Mouse (Mus musculus): ENCODE measurements at regions not wholly inside any gene's neighbourhood (a gene's known extent, or its start where the extent isn't known, plus 50 kb on each side); places are given as distances from the start of the nearest gene placed in this dataset.

GRCm38 (mm10) chr12:74516527-74516926, 200.3 kb upstream of the Gm11042 start:
- DNase-seq (ENCODE audit: low spot score) (no peak), ATAC-seq (replicated peaks; ENCODE audit: insufficient number of reproducible peaks, low FRiP score, low TSS enrichment, low read depth) (no peak)
- Histone ChIP-seq H3K4me2 (ENCODE audit: low read depth, low read length) (no peak overlapping the region), H3K9me3 (replicated peaks; ENCODE audit: control insufficient read depth, low read length) (no peaks in the 10 kb centered on the region), H3K36me3 (replicated peaks; ENCODE audit: control insufficient read depth, insufficient read depth, low read depth, low read length) (no peaks in the 10 kb centered on the region), H3K27ac (replicated peaks; ENCODE audit: low read depth, low read length) (no peak overlapping the region), H3K9ac (replicated peaks; ENCODE audit: low read length) (no peak overlapping the region), H3K4me1 (ENCODE audit: control insufficient read depth, insufficient read depth, low read length) (no peaks in the 10 kb centered on the region), H3K4me3 (ENCODE audit: low read depth, low read length) (no peak overlapping the region), H3K27me3 (ENCODE audit: control insufficient read depth, insufficient read depth, low read length) (no peaks in the 10 kb centered on the region)
- 50% methylated on average over 3 of the region's 3 CpGs for WGBS

- WGBS: 75% methylated on average over 2 of the region's 2 CpGs
- Histone ChIP-seq H3K9ac (replicated peaks; ENCODE audit: low read length) (no peak overlapping the region), H3K27ac (replicated peaks; ENCODE audit: low read depth, low read length) (no peak overlapping the region), H3K4me1 (ENCODE audit: control insufficient read depth, insufficient read depth, low read length) (no peaks in the 10 kb centered on the region), H3K4me2 (ENCODE audit: low read depth, low read length) (no peak overlapping the region), H3K4me3 (ENCODE audit: low read depth, low read length) (no peak overlapping the region), H3K9me3 (replicated peaks; ENCODE audit: control insufficient read depth, low read length) (no peaks in the 10 kb centered on the region), H3K36me3 (replicated peaks; ENCODE audit: control insufficient read depth, insufficient read depth, low read depth, low read length) (no peaks in the 10 kb centered on the region), H3K27me3 (ENCODE audit: control insufficient read depth, insufficient read depth, low read length) (no peaks in the 10 kb centered on the region)
- DNase-seq (ENCODE audit: low spot score) (no peak), ATAC-seq (replicated peaks; ENCODE audit: insufficient number of reproducible peaks, low FRiP score, low TSS enrichment, low read depth) (no peak)
Measured at GRCm38 (mm10) chr12:74502791-74503190, 186.6 kb upstream of the Gm11042 start.

GRCm38 (mm10) chr12:74477619-74478018, 161.4 kb upstream of the Gm11042 start:
- Histone ChIP-seq H3K27ac (replicated peaks; ENCODE audit: low read depth, low read length) (no peak overlapping the region), H3K9me3 (replicated peaks; ENCODE audit: control insufficient read depth, low read length) (no peaks in the 10 kb centered on the region), H3K9ac (replicated peaks; ENCODE audit: low read length) (no peak overlapping the region), H3K36me3 (replicated peaks; ENCODE audit: control insufficient read depth, insufficient read depth, low read depth, low read length) (no peaks in the 10 kb centered on the region), H3K27me3 (ENCODE audit: control insufficient read depth, insufficient read depth, low read length) (no peaks in the 10 kb centered on the region), H3K4me3 (ENCODE audit: low read depth, low read length) (no peak overlapping the region), H3K4me2 (ENCODE audit: low read depth, low read length) (no peak overlapping the region), H3K4me1 (ENCODE audit: control insufficient read depth, insufficient read depth, low read length) (no peaks in the 10 kb centered on the region)
- ATAC-seq (replicated peaks; ENCODE audit: insufficient number of reproducible peaks, low FRiP score, low TSS enrichment, low read depth) (no peak), DNase-seq (ENCODE audit: low spot score) (no peak)
- WGBS: 80% methylated on average over 2 of the region's 2 CpGs

GRCm38 (mm10) chr12:74474741-74475140, 158.5 kb upstream of the Gm11042 start:
- Histone ChIP-seq H3K27me3 (ENCODE audit: control insufficient read depth, insufficient read depth, low read length) (no peaks in the 10 kb centered on the region), H3K4me2 (ENCODE audit: low read depth, low read length) (no peak overlapping the region), H3K36me3 (replicated peaks; ENCODE audit: control insufficient read depth, insufficient read depth, low read depth, low read length) (no peaks in the 10 kb centered on the region), H3K9ac (replicated peaks; ENCODE audit: low read length) (no peak overlapping the region), H3K9me3 (replicated peaks; ENCODE audit: control insufficient read depth, low read length) (no peaks in the 10 kb centered on the region), H3K4me3 (ENCODE audit: low read depth, low read length) (no peak overlapping the region), H3K27ac (replicated peaks; ENCODE audit: low read depth, low read length) (no peak overlapping the region), H3K4me1 (ENCODE audit: control insufficient read depth, insufficient read depth, low read length) (no peaks in the 10 kb centered on the region)
- 87% methylated on average over 1 of the region's 1 CpGs for WGBS
- ATAC-seq (replicated peaks; ENCODE audit: insufficient number of reproducible peaks, low FRiP score, low TSS enrichment, low read depth) (no peak), DNase-seq (ENCODE audit: low spot score) (no peak)

- Histone ChIP-seq H3K4me2 (ENCODE audit: low read depth, low read length) (no peak overlapping the region), H3K9me3 (replicated peaks; ENCODE audit: control insufficient read depth, low read length) (no peaks in the 10 kb centered on the region), H3K4me1 (ENCODE audit: control insufficient read depth, insufficient read depth, low read length) (no peaks in the 10 kb centered on the region), H3K36me3 (replicated peaks; ENCODE audit: control insufficient read depth, insufficient read depth, low read depth, low read length) (no peaks in the 10 kb centered on the region), H3K4me3 (ENCODE audit: low read depth, low read length) (no peak overlapping the region), H3K27me3 (ENCODE audit: control insufficient read depth, insufficient read depth, low read length) (no peaks in the 10 kb centered on the region), H3K9ac (replicated peaks; ENCODE audit: low read length) (no peak overlapping the region), H3K27ac (replicated peaks; ENCODE audit: low read depth, low read length) (no peak overlapping the region)
- ATAC-seq (replicated peaks; ENCODE audit: insufficient number of reproducible peaks, low FRiP score, low TSS enrichment, low read depth) (no peak), DNase-seq (ENCODE audit: low spot score) (no peak)
- 23% methylated on average over 4 of the region's 4 CpGs for WGBS
Measured at GRCm38 (mm10) chr12:74458521-74458920, 142.3 kb upstream of the Gm11042 start.

- H3K36me3 ChIP-seq (replicated peaks; ENCODE audit: control insufficient read depth, insufficient read depth, low read depth, low read length): no peaks in the 10 kb centered on the region
- no peaks in the 10 kb centered on the region for H3K27me3 ChIP-seq (ENCODE audit: control insufficient read depth, insufficient read depth, low read length)
- H3K4me2 ChIP-seq (ENCODE audit: low read depth, low read length): no peak overlapping the region
- H3K4me1 ChIP-seq (ENCODE audit: control insufficient read depth, insufficient read depth, low read length): no peaks in the 10 kb centered on the region
- no peak for ATAC-seq (replicated peaks; ENCODE audit: insufficient number of reproducible peaks, low FRiP score, low TSS enrichment, low read depth)
- WGBS: 41% methylated on average over 4 of the region's 4 CpGs
- no peak overlapping the region for H3K9ac ChIP-seq (replicated peaks; ENCODE audit: low read length)
- H3K27ac ChIP-seq (replicated peaks; ENCODE audit: low read depth, low read length): no peak overlapping the region
- peak; percentile 45 for DNase-seq (ENCODE audit: low spot score)
- no peaks in the 10 kb centered on the region for H3K9me3 ChIP-seq (replicated peaks; ENCODE audit: control insufficient read depth, low read length)
- no peak overlapping the region for H3K4me3 ChIP-seq (ENCODE audit: low read depth, low read length)
Measured at GRCm38 (mm10) chr12:74452375-74453090, 136.3 kb upstream of the Gm11042 start.

- H3K4me1 ChIP-seq (ENCODE audit: control insufficient read depth, insufficient read depth, low read length): no peaks in the 10 kb centered on the region
- ATAC-seq (replicated peaks; ENCODE audit: insufficient number of reproducible peaks, low FRiP score, low TSS enrichment, low read depth) (no peak), DNase-seq (ENCODE audit: low spot score) (no peak)
- WGBS: 79% methylated on average over 4 of the region's 4 CpGs
- no peak overlapping the region for H3K4me3 ChIP-seq (ENCODE audit: low read depth, low read length)
- no peak overlapping the region for H3K4me2 ChIP-seq (ENCODE audit: low read depth, low read length)
- H3K9me3 ChIP-seq (replicated peaks; ENCODE audit: control insufficient read depth, low read length): no peaks in the 10 kb centered on the region
- H3K9ac ChIP-seq (replicated peaks; ENCODE audit: low read length): no peak overlapping the region
- no peak overlapping the region for H3K27ac ChIP-seq (replicated peaks; ENCODE audit: low read depth, low read length)
- H3K27me3 ChIP-seq (ENCODE audit: control insufficient read depth, insufficient read depth, low read length): no peaks in the 10 kb centered on the region
- no peaks in the 10 kb centered on the region for H3K36me3 ChIP-seq (replicated peaks; ENCODE audit: control insufficient read depth, insufficient read depth, low read depth, low read length)
Measured at GRCm38 (mm10) chr12:74448248-74448647, 132.1 kb upstream of the Gm11042 start.

GRCm38 (mm10) chr12:74434874-74435273, 118.7 kb upstream of the Gm11042 start:
- H3K27me3 ChIP-seq (ENCODE audit: control insufficient read depth, insufficient read depth, low read length): no peaks in the 10 kb centered on the region
- H3K4me2 ChIP-seq (ENCODE audit: low read depth, low read length): no peak overlapping the region
- H3K9ac ChIP-seq (replicated peaks; ENCODE audit: low read length): no peak overlapping the region
- no peak overlapping the region for H3K4me3 ChIP-seq (ENCODE audit: low read depth, low read length)
- DNase-seq (ENCODE audit: low spot score): no peak
- no peaks in the 10 kb centered on the region for H3K36me3 ChIP-seq (replicated peaks; ENCODE audit: control insufficient read depth, insufficient read depth, low read depth, low read length)
- 78% methylated on average over 4 of the region's 4 CpGs for WGBS
- H3K9me3 ChIP-seq (replicated peaks; ENCODE audit: control insufficient read depth, low read length): no peaks in the 10 kb centered on the region
- no peak for ATAC-seq (replicated peaks; ENCODE audit: insufficient number of reproducible peaks, low FRiP score, low TSS enrichment, low read depth)
- H3K4me1 ChIP-seq (ENCODE audit: control insufficient read depth, insufficient read depth, low read length): no peaks in the 10 kb centered on the region
- H3K27ac ChIP-seq (replicated peaks; ENCODE audit: low read depth, low read length): no peak overlapping the region
